Mouse (Mus musculus) G1E (cell line): Measurements from ENCODE around the gene Snx30.

Experiments
- CTCF ChIP-seq: IDR thresholded peaks from 2 replicates; pipeline ENCODE4 v1.5.1; 2012; ENCODE audit warnings: low read depth, low read length, inconsistent platforms, mixed read lengths
- GATA1 ChIP-seq: IDR thresholded peaks from 2 replicates; pipeline ENCODE4 v1.6.1; 2012; ENCODE audit warnings: borderline replicate concordance, low read length, inconsistent platforms, mixed read lengths
- POLR2AphosphoS5 ChIP-seq: IDR thresholded peaks from 2 replicates; pipeline ENCODE4 v1.6.1; 2012; ENCODE audit warnings: low read depth, low read length, inconsistent platforms; ENCODE audit not compliant: insufficient replicate concordance
- TAL1 ChIP-seq: conservative IDR thresholded peaks from 2 replicates; pipeline ENCODE4 v1.6.1; 2012; ENCODE audit warnings: low read depth, low read length, inconsistent platforms, mixed read lengths

DNA sequence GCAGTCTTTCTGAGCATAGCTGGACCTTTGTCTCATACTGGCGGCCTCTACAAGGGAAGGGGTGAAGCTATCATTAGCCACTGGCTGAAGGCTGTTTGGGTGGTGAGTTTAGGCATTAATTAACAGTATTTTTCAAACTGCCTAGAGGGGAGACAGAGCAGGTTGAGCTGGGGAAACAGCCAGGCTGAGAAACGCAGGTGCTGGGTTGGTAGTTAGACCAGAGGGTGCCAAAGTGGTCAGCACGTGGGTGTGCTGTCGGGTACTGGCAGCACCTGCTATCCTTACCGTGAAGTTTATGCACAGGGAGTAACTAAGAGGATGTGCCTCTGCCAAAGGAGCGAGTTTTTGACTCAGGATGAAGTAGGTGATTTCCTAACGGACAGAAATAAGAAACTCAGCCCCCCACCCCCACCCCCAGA, 13.4 kb downstream of the Snx30 start:
- TF ChIP-seq POLR2AphosphoS5, result no peak
- TF ChIP-seq CTCF, result no peak
- TF ChIP-seq GATA1, result no peak
- no peak for TF ChIP-seq TAL1
